Mouse (Mus musculus): ENCODE measurements at regions not wholly inside any gene's neighbourhood (a gene's known extent, or its start where the extent isn't known, plus 50 kb on each side); places are given as distances from the start of the nearest gene placed in this dataset.

DNA sequence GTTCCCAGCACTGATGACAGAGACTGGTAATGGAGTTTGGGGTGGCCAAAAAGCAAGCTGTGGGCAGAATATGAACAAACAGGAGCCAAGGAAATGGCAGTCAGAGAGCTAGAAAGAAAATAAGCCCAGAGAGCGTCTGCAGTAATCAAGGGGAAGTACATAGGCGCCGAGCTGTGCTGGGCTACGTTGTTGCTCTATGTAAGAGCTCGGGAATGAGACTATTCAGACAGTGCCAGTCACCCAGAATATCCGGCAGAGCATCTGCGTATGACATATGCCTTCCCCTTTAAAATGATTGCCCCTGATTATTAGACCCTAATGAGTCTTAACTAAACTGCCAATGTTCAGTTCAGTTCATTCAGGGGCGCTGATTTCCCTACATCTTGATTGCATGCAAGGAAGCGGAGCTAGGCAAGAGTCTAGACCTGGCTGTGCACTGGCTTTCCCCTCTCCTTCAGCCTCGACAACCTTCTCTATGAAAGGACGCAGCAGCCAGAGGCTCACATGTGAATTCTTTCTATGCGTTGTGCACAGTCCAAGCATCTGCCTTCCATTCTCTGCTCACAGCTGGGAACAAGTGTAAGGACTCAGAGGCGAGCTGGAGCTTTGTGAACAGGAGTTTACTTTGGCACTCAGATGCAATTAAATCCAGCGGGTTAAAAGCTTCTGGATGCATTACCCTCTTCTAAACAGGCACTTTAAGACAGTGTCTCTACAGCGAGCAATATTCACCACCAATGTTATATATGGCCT is 125.7 kb upstream of the Gdf10 start:
- no peak for DNase-seq (ENCODE audit: low spot score)

DNA sequence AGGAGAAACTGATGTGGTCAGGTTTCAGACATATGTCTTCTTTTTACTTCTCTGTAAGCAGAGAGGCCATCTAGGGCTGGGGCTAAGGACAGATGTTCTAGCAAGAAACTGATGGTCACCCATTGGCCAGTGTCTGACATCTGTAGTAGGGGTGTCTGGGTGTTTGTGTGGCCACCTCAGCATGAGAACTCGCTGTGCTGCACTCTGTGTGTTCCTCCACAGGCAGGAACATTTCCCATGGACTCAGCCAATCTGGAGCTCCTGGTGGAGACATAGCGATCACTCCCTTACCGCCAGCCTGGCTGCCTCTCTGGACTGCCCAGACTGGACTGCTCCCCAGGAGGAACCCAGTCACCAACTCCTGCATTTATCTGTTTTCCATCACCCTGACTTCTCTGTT is 119.1 kb upstream of the Gdf10 start:
- DNase-seq (ENCODE audit: low spot score): no peak

DNA sequence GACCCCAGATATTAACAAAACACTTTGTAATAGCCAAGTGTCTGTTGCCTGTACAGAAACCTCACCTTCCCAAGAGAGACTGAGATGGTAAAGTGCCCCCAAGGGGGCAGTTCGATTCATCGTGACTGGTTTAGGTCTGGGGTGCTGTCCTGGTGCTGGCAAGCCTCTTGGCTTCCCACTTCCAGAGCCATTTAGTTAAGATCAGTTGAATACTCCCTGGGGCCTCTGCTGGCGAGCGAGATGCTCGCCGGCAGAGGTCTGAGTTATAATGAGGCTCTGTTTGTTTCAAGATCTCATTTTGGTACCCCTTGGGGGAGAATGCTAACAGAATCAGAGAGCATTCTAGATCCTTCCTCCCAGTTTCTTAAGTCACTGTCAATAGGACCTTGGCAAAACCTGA is 118.7 kb upstream of the Gdf10 start:
- no peak for DNase-seq (ENCODE audit: low spot score)

DNA sequence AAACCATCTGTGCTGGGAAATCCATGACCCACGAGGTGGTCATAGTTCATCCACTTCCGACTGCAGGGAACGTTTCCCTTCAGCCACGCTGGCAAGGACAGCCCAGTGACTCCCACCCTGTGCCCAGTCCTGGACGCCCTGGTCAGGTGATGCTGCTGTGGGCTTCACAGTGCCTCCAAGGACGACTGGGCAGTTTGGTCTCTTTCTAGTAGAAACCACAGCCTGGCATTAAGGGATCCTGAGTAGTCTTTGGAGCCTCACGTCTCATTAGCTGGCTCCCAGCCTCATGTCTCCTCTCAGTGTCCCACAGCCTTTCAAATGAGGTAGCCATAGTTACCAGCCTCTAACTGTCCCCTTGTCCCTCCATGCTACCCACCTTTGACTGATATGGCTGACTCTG is 116.2 kb upstream of the Gdf10 start:
- no peak for DNase-seq (ENCODE audit: low spot score)

DNA sequence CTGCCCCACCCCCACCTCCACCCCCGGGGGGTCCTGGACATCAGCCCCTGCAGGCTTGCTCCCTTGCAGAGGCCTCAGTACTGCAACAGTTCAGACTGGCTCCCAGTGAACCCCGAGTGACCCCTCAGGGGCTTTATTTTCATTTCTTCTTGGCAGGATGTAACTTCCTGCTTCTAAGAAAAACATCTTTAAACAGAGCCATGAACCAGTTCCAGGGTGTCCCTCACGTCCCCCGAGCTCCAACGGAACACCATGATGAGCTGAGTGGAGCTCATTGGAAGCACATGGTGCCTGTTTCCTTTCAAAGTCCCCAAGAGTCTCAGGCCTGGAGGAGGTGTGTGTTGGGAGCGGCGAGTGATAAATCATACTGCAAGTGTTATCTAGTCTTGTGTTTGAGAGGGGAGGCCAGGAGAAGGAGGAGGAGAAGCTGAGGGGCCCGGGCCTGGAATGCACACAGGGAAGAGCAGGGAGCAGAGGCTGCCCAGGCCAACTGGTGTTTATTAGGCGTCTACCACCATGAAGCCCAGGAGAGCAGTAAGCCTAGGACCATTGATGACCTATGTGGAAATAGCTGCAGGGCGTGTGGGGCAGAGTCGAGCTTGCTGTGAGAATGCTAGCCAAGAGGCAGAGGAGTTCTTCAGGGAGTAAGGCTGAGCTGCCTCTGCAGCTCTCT is 114.7 kb upstream of the Gdf10 start:
- no peak for DNase-seq (ENCODE audit: low spot score)

DNA sequence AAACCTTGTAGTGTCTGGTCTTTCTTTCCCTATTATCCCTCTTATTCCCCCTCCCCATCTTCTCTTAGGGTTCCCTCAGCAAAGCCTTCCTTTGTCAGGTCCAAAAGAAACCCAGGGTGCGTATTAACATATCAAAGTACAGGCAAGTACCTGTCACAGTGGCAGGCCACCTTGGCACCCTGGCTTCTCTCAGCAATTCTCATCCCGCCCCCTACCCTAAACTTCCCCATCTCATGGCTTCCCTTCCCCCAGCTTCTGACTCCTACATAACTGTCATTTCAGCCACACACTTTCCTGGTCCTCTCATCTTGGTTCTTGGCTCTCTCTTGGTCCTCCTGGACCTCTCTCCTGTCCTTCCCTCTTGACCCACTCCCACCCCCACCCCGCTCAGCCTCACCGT is 112.8 kb upstream of the Gdf10 start:
- no peak for DNase-seq (ENCODE audit: low spot score)

DNA sequence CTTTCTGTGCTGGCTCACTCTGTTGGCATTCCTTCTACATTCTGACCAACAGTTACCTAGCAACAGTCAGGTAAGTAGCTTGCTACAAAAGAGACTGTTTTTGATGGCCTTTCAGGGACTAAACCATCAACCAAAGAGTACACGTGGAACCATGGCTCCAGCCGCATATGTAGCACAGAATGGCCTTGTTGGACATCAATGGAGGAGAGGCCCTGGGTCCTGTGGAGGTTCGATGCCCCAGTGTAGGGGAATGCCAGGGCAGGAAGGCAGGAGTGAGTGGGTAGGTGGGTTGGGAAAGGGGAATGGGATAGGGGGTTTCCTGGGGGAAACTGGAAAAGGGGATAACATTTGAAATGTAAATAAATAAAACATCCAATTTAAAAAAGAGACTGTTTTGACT is 112.1 kb upstream of the Gdf10 start:
- DNase-seq (ENCODE audit: low spot score): no peak

DNA sequence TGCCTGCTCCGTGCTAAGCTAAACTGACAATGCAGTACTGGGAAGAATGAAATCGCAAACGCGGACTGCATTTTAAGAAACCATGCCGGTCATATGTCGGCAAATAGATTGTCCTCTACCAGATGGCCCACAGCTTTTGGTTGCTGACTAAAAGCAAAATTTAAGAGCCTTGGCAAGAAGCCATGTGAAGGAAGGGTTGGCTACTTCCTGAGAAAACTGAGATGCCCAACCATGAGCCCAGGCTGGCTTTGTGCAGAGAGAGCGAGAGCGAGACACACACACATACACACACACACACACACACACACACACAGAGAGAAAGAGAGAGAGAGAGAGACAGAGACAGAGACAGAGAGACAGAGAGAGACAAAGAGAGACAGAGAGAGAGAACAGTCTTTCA is 111.1 kb upstream of the Gdf10 start:
- no peak for DNase-seq (ENCODE audit: low spot score)

DNA sequence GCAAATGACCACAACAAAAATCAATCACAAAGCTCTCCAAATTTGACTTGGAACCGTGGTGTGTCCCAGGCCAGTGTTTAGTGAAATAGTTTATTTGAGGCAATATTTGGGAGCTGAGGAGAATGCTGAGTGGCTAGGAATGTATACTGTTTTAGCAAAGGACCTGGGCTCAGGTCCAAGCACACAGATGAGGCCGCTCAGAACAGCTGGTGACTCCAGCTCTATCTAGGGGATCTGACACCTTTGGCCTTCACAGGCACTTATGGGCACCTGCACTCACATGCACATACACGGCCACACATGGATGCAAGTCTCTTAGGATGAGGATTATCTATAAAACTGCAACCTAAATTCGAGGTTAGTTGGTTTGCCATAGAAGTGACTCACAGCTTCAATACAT is 110.6 kb upstream of the Gdf10 start:
- DNase-seq (ENCODE audit: low spot score): no peak

DNA sequence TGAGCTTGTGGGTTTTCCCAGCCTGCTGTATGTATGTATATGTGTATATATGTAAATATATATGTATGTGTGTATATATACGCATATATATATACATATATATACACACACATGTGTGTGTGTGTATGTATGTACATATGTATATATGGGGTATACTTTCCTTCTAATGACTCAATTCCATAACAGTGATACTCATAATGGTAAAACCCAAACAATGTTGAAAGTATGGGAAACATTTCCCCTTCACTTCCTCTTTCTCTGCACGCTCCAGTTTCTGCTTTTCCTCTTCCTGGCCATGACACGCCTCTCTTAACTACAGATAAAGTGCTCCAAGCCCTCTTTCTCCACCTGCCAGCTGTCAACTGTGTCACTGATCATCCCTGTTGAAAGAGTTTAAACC is 110.1 kb upstream of the Gdf10 start:
- no peak for DNase-seq (ENCODE audit: low spot score)

DNA sequence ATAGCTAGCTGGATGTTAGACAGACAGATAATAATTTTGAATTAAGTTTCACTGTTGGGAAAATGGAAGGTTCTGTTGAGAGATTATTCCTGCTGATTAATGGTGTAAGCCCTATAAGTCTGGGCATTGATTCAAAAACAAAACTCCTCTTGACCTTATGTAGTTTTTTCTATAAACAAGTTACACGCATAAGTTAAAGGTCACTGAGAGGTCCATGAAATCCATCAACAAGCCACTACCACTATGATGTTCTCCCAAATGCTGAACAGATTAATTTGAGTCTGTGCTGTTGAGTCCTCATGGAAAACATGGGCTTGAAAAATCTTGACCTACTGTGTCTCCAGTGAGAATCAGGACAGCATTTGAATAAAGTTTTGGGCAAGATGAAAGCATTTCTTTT is 109.3 kb upstream of the Gdf10 start:
- no peak for DNase-seq (ENCODE audit: low spot score)

DNA sequence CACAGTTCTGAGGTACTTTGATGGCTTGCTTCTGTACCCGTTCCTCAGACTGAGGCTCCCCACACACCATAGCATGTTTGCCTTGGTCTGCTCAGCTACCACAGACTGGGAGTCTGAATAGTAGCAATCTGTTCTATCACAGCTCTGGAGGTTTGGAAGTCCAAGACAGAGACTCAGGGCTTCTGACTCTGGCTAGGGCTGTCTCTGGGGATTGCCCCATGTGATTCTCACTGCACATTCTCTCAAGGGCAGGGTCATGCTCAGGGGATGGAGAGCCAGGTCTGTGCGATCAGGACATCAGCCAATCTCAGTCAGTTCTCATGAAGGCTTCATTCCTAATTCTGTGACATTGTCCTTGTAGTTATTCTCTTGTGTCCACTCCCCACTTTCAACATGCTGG is 108.8 kb upstream of the Gdf10 start:
- DNase-seq (ENCODE audit: low spot score): no peak

DNA sequence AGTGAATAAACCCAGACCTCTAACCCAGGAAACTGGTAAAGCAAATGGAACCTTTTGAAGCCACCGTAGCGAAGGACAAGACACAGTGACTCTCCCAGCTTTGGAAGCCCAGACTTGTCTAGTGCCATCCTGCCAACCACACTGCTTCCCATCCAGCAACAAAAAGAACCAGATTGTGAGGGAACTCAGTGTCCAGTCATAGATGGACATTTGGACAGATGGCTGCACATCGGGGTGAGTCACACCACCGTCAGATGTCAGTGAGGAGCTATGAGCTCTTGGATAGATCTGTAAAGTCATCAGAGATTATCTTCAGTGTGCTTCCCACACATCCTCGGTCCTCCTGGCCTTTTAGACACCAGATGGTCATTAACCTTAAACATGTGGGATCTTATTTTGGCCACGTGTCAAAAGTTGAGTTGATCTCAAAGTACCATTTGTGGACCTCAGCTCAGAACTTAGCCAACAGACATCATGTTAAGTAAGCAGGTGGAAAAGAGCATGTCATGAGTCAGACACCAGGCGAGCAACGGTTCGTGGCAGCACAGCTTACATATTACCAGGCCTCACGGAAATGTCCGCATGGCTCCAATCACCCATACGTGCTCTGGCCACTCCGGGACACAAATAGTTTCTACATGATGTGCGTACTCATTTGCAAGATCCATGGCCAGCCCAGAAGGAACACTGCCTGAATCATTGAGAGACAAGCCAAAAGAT is 102.7 kb upstream of the Gdf10 start:
- no peak for DNase-seq (ENCODE audit: low spot score)

DNA sequence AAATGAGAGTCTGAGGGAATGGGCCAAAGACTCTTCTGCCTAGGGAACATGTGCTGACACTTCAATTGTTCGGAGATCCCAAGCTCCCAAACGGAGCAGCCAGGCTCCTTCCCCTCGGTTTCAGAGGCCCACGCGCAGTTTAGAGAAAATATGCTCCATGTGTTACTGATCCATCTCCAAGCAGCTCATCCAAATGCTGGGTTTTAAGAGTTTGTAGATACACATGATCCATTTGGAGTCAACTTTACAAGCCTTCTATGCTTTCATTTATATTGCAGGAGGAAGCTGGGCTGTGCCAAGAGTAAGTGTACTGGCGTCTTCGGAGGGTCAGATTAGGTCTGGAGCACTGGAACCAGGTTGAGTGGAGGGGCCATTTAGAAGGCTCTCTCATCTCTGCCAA is 102.0 kb upstream of the Gdf10 start:
- DNase-seq (ENCODE audit: low spot score): no peak

DNA sequence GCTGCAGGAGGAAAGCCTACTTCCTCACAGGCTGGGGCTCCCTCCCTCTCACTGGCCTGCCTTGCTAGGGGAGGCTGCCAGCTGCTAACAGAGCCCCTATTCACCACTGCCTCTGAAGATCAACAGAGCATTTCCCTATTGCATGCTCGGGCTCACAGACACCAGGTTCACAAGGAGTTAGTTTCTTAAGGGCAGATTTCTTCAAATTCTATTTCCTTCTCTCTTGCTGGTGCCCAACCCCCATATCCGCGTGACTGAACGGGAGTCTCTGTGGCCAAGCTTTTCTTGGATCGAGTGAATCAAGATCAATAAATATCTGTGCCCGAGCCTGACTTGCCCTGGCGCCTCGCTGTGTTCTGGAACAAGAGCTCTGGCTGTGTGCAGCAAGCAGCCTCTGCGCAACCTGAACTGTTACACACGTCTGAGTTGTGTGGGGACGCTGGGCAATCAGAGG is 98.9 kb upstream of the Gdf10 start:
- DNase-seq (ENCODE audit: low spot score): no peak

DNA sequence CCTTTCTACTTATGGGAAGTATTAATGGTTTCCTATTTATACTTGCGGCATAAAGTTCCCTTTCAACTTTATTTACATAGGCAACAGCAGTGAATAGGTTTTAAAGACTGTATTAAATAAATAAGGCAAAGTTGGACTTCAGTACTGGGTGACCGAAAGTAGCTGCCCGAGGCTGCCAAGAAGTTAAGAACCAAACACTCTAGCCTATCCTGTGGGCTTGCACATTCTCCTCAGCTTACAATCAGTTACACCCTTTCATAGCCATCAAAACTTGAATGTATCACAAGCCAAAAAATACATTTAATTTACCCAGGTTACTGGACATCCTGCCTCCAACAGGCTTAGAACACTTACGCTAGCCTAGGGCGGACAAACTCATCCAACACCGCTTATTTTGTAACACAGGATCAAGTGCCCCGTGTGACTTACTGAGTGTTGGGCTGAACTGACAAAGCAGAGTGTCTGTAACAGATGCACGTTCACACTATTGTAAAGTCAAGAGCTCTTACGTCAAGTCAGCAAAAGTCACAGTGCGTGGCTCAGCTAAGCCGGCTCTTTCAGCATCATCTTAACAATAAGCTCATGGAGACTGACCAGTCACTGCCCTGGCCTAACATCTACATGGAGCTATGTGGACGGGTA is 97.3 kb upstream of the Gdf10 start:
- DNase-seq (ENCODE audit: low spot score): no peak

DNA sequence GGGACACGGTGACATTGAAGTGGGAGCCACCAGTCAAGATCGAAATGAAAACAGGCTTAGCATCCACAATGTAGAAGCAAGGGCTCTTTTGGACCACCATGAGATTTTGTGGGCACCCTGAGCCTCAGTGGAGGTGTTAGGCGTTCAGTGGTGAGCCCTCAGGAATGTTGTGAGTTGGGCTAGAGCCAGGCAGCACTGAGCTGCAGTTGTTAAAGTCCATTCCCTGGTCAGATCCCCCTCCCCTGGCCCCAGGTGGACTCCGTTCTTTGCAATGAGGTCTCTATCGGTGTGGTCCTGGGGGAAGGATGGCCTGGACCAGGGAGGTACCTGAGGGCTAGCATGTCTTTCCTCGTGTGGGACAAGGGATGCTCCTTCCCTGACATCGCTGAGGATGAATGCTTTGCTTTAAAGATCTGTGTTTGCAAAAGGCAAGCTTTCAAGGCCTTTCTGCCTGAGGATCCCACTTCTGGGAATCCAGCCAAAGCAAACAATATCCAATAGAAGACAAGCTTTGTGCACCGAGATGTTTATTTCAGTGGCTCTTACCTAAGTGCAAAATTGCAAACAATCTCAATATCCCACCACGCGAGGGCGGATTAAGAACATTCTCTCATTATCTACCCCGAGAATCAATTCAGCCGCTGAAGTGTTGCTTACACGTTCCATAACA is 90.6 kb upstream of the Gdf10 start:
- no peak for DNase-seq (ENCODE audit: low spot score)

DNA sequence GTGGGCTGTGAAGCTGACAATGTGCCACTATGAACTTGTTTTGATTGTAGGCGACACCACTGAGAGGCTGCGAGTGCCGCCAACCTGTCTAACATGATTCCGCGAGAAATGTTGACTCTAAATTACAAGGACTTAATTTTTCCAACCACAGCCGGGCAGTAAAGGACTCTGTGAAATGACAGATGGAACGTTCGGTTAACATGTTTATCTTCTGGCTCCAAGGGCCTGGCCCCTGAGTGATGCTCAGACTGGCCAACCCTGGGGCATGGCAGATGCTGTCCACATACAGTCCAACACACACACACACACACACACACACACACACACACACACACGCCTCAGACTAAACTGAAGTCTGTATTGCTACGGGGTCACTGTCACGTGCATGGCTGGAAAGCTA is 87.0 kb upstream of the Gdf10 start:
- no peak for DNase-seq (ENCODE audit: low spot score)

DNA sequence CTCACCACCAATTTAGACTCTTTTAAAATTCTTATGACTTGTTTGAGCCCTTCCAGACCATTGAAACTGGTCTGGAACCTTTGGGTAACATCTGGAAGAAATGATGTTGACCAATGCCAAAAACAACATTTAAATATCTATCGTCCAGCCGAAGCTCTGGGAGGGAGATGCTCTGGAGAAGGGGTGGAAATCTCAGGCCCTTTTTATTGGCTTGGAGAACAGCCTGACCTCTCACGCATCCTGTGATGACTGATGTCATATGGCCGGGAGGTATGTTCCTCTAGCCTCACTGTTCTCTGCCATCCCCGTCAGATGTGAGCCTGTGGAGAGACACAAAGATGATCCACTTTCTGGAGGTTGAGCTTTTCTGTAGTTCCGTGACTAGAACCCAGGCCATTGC is 81.6 kb upstream of the Gdf10 start:
- no peak for DNase-seq (ENCODE audit: low spot score)

DNA sequence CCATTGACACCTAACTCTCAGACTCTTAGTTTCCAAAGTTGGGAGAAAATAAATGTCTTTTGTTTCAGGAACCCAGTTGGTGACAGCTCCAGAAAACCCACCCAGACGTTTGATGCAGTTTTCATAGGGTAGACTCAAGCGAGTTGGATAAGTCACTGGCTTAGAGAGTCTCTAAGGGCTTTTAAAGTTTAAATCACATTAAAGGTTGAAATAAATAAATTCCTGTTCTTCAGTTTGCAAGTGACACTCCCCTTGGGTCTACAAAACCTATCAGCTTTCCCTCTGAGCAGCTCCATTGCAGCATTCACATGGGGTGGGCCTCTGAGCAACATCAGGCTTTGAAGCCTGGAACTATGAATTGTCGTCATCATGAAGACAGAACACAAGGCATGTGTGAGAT is 69.9 kb upstream of the Gdf10 start:
- DNase-seq (ENCODE audit: low spot score): no peak

DNA sequence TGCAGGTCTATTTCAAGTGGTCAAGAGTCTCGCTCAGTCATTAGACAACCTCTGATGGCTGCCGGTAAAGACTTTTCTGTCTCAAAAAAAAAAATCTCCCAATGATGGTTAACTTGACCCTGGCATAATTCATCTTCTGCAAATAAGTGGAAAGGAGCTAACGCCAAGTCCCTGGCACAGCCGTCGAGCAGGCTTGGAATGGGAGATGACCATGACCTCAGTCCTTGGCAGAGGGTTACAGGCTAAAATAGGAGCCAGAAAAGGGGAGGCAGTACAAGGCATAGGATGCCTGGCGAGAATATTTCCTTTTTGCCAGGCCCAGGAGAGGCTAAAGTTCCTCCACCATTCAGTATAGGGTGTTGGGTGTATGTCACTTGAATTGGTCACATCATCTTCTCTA is 69.2 kb upstream of the Gdf10 start:
- no peak for DNase-seq (ENCODE audit: low spot score)

DNA sequence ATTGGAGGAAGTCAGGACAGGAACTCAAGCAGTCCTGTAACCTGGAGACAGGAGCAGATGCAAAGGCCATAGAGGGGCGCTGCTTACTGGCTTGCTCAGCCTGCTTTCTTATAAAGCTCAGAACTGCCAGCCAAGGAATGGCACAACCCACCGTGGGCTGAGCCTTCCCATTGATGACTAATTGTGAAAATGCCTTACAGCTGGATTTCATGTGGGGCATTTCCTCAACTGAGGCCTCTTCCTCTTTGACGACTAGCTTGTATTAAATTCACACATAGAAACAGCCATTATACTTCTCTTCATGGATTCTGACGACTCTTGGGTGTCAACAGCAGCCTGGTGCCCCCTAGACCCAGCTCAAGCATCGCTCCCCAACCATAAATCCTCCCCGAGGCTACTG is 66.4 kb upstream of the Gdf10 start:
- no peak for DNase-seq (ENCODE audit: low spot score)
